Mouse (Mus musculus): ENCODE data around the gene Lonp1. TPM values are rescaled to one million over a fixed set of nuclear protein-coding genes. Genes with fewer than 3 reads are reported as not detected.

The Lonp1 gene
- polyA plus RNA-seq, 1 experiment from 2014 or later, result 23.4 TPM

GRCm38 (mm10) chr17:56587773-56588172 is 38.9 kb downstream of the Lonp1 start:
- H3K4me2 ChIP-seq (replicated peaks; ENCODE audit: low read depth, low read length), result no peak overlapping the region
- no peak for DNase-seq (ENCODE audit: low spot score)

GRCm38 (mm10) chr17:56585171-56585821 is 41.4 kb downstream of the Lonp1 start:
- Histone ChIP-seq H3K4me2 (replicated peaks; ENCODE audit: low read depth, low read length) (peak overlapping the region; percentile 62), H3K4me1 (ENCODE audit: insufficient read depth, low read depth, low read length) (peaks cover 26% of the 10 kb centered on the region; the same call in 1 of the 2 replicates), H3K27ac (ENCODE audit: low read length) (peak overlapping the region; percentile 94), H3K9me3 (ENCODE audit: low read length) (no peaks in the 10 kb centered on the region), H3K27me3 (replicated peaks; ENCODE audit: insufficient read depth, low read length) (no peaks in the 10 kb centered on the region), H3K4me3 (ENCODE audit: low read depth, low read length) (peak overlapping the region; percentile 96), H3K9ac (replicated peaks; ENCODE audit: low read depth) (peak overlapping the region; percentile 88), H3K36me3 (ENCODE audit: insufficient read depth, low read length) (peaks cover 15% of the 10 kb centered on the region; the same call in 1 of the 2 replicates)
- TF ChIP-seq EP300 (IDR thresholded peaks at IDR 0.05) (no peak), CTCF (IDR thresholded peaks at IDR 0.05) (no peak)
- WGBS, result under 1% methylated on average over 55 of the region's 61 CpGs
- ATAC-seq, result no peak; the same call in 1 of the 2 replicates
- DNase-seq (ENCODE audit: low spot score), result peak; percentile 68

More at GRCm38 (mm10) chr17:56587773-56588172, 38.9 kb downstream of the Lonp1 start:
- Histone ChIP-seq H3K27me3 (replicated peaks; ENCODE audit: insufficient read depth, low read length) (no peaks in the 10 kb centered on the region), H3K36me3 (ENCODE audit: insufficient read depth, low read length) (peaks cover 17% of the 10 kb centered on the region; the same call in 1 of the 2 replicates), H3K9me3 (ENCODE audit: low read length) (no peaks in the 10 kb centered on the region), H3K9ac (replicated peaks; ENCODE audit: low read depth) (no peak overlapping the region), H3K4me3 (ENCODE audit: low read depth, low read length) (no peak overlapping the region), H3K4me1 (ENCODE audit: insufficient read depth, low read depth, low read length) (peaks cover 19% of the 10 kb centered on the region; the same call in 1 of the 2 replicates), H3K27ac (ENCODE audit: low read length) (0 out of 2 replicates have a peak overlapping the region, but pooled peaks have one; percentile 15)
- WGBS, result 65% methylated on average over 1 of the region's 1 CpGs
- ATAC-seq, result no peak
- TF ChIP-seq EP300 (IDR thresholded peaks at IDR 0.05) (no peak), CTCF (IDR thresholded peaks at IDR 0.05) (no peak)

- Histone ChIP-seq H3K9ac (replicated peaks; ENCODE audit: low read depth) (peak within 1 kb of the TSS; percentile 91), H3K27me3 (replicated peaks; ENCODE audit: insufficient read depth, low read length) (no peaks in the 10 kb centered on the region), H3K4me3 (ENCODE audit: low read depth, low read length) (peak within 1 kb of the TSS; percentile 96), H3K9me3 (ENCODE audit: low read length) (no peaks in the 10 kb centered on the region), H3K4me1 (ENCODE audit: insufficient read depth, low read depth, low read length) (peaks cover 26% of the 10 kb centered on the region; the same call in 1 of the 2 replicates), H3K27ac (ENCODE audit: low read length) (peak within 1 kb of the TSS; percentile 98), H3K36me3 (ENCODE audit: insufficient read depth, low read length) (peaks cover 9% of the 10 kb centered on the region; the same call in 1 of the 2 replicates), H3K4me2 (replicated peaks; ENCODE audit: low read depth, low read length) (peak within 1 kb of the TSS; percentile 70)
- TF ChIP-seq EP300 (IDR thresholded peaks at IDR 0.05), result no peak
- TF ChIP-seq CTCF (IDR thresholded peaks at IDR 0.05), result peak; percentile 34; the same call in 1 of the 2 replicates
- WGBS, result under 1% methylated on average over 74 of the region's 101 CpGs
- DNase-seq (ENCODE audit: low spot score) (peak; percentile 99), ATAC-seq (peak; percentile 94)
Observed at GRCm38 (mm10) chr17:56584257-56585130, 42.2 kb downstream of the Lonp1 start, which contains the start of the genes Safb2 and Safb. TSS of gene Safb2 (minus strand) at chr17:56584585. TSS of gene Safb (plus strand) at chr17:56584825.

DNA sequence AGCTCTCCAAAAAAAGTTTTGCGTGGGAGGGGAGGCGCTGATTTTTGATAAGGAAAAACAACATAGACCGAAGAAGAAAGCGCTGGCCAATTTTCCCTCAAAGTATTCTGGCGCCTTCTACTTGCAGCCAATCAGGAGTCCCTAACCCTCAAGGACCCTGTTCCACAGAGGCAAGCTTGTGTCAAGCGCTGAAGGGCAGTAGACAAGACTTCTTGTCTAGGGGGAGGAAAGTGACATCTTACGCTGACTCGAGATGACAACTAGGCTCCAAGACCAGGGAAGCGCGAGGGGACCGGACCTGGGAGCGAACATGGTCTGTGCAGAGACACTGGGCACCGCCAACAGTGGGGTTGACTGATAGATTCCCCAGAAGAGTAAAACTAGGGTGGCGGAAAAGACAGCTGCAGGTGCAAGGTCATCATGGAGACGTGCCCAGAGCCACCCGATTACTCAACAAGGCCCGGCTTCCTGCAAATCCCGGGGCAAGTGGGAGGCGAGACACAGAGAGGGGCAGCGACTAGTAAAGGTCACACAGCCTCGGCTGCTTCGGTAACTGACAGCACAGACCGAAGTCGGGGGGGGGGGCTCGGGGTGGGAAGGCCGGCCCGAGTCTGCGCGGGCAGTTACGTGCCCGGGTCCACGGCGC is 43.0 kb downstream of the Lonp1 start:
- no peak for TF ChIP-seq CTCF (IDR thresholded peaks at IDR 0.05)
- no peak for TF ChIP-seq EP300 (IDR thresholded peaks at IDR 0.05)
- H3K27ac ChIP-seq (ENCODE audit: low read length), result peak overlapping the region; percentile 98
- H3K4me1 ChIP-seq (ENCODE audit: insufficient read depth, low read depth, low read length), result peaks cover 26% of the 10 kb centered on the region; the same call in 1 of the 2 replicates
- WGBS, result under 1% methylated on average over 26 of the region's 33 CpGs
- no peaks in the 10 kb centered on the region for H3K27me3 ChIP-seq (replicated peaks; ENCODE audit: insufficient read depth, low read length)
- peak overlapping the region; percentile 91 for H3K9ac ChIP-seq (replicated peaks; ENCODE audit: low read depth)
- H3K4me2 ChIP-seq (replicated peaks; ENCODE audit: low read depth, low read length), result peak overlapping the region; percentile 70
- no peaks in the 10 kb centered on the region for H3K9me3 ChIP-seq (ENCODE audit: low read length)
- ATAC-seq (peak; percentile 1; the same call in 1 of the 2 replicates), DNase-seq (ENCODE audit: low spot score) (peak; percentile 75)
- H3K36me3 ChIP-seq (ENCODE audit: insufficient read depth, low read length), result peaks cover 2% of the 10 kb centered on the region; the same call in 1 of the 2 replicates
- peak overlapping the region; percentile 86 for H3K4me3 ChIP-seq (ENCODE audit: low read depth, low read length)

- Histone ChIP-seq H3K27ac (ENCODE audit: low read length) (0 out of 2 replicates have a peak overlapping the region, but pooled peaks have one; percentile 98), H3K4me1 (ENCODE audit: insufficient read depth, low read depth, low read length) (peaks cover 26% of the 10 kb centered on the region; the same call in 1 of the 2 replicates)
Observed at GRCm38 (mm10) chr17:56583071-56583470, 43.6 kb downstream of the Lonp1 start.

More at GRCm38 (mm10) chr17:56583071-56583470, 43.6 kb downstream of the Lonp1 start:
- Histone ChIP-seq H3K4me3 (ENCODE audit: low read depth, low read length) (peak overlapping the region; percentile 86), H3K36me3 (ENCODE audit: insufficient read depth, low read length) (peaks cover 7% of the 10 kb centered on the region), H3K27me3 (replicated peaks; ENCODE audit: insufficient read depth, low read length) (no peaks in the 10 kb centered on the region), H3K4me2 (replicated peaks; ENCODE audit: low read depth, low read length) (peak overlapping the region; percentile 70), H3K9ac (replicated peaks; ENCODE audit: low read depth) (0 out of 2 replicates have a peak overlapping the region, but pooled peaks have one; percentile 12), H3K9me3 (ENCODE audit: low read length) (no peaks in the 10 kb centered on the region)
- WGBS, result 77% methylated on average over 1 of the region's 1 CpGs
- DNase-seq (ENCODE audit: low spot score) (no peak), ATAC-seq (no peak)
- TF ChIP-seq EP300 (IDR thresholded peaks at IDR 0.05), result no peak
- TF ChIP-seq CTCF (IDR thresholded peaks at IDR 0.05), result no peak
